Mouse (Mus musculus) neural tube, embryonic 11.5 days (tissue): ENCODE data around the gene Krtap10-10. TPM values are rescaled to one million over a fixed set of nuclear protein-coding genes. Genes with fewer than 3 reads are reported as not detected.

Source experiments
- ATAC-seq: fragments of 200-750 bp; cut with Nextera tagmentation; 2 replicates; pipeline ENCODE4 v1.8.0; 2017; ENCODE audit warnings: moderate number of reproducible peaks, mild to moderate bottlenecking, moderate TSS enrichment, moderate library complexity; ENCODE audit not compliant: insufficient read depth, low FRiP score, low TSS enrichment
- DNase-seq: peaks from one replicate; pipeline ENCODE4 v3.0.0-alpha.2; 2015; ENCODE audit warnings: low spot score
- H3K27ac ChIP-seq: fragments of 300-500 bp; sonication (generic); 2 replicates; pipeline ENCODE4 v1.5.1; 2014; ENCODE audit warnings: low read depth, mild to moderate bottlenecking, low read length
- H3K27me3 ChIP-seq: fragments of 300-500 bp; sonication (generic); 2 replicates; pipeline ENCODE4 v1.6.1; 2014; ENCODE audit warnings: mild to moderate bottlenecking, low read length, mixed read lengths; ENCODE audit not compliant: control insufficient read depth, insufficient read depth
- H3K36me3 ChIP-seq: fragments of 300-500 bp; sonication (generic); 2 replicates; pipeline ENCODE4 v1.6.1; 2014; ENCODE audit warnings: mild to moderate bottlenecking, low read length, moderate library complexity, mixed read lengths; ENCODE audit not compliant: control insufficient read depth, insufficient read depth
- H3K4me1 ChIP-seq: fragments of 300-500 bp; sonication (generic); 2 replicates; pipeline ENCODE4 v1.6.1; 2014; ENCODE audit warnings: low read length, mixed read lengths; ENCODE audit not compliant: control insufficient read depth, insufficient read depth
- H3K4me2 ChIP-seq: fragments of 300-500 bp; sonication (generic); 2 replicates; pipeline ENCODE4 v1.6.1; 2014; ENCODE audit warnings: low read depth, mild to moderate bottlenecking, moderate library complexity
- H3K4me3 ChIP-seq: fragments of 300-500 bp; sonication (generic); 2 replicates; pipeline ENCODE4 v1.5.1; 2014; ENCODE audit warnings: low read depth, low read length
- H3K9ac ChIP-seq: fragments of 300-500 bp; sonication (generic); 2 replicates; pipeline ENCODE4 v1.6.1; 2014; ENCODE audit warnings: mild to moderate bottlenecking, low read length
- H3K9me3 ChIP-seq: fragments of 300-500 bp; sonication (generic); 2 replicates; pipeline ENCODE4 v1.6.1; 2016; ENCODE audit warnings: low read length; ENCODE audit not compliant: control insufficient read depth
- WGBS: fragments of 180-500 bp; shearing (Covaris S2); extraction: QIAGEN DNeasy Blood & Tissue Kit; methylation state at CpG from one replicate; pipeline ENCODE4 v1.1.7; 2014; 5-methylcytosine and 5-hydroxymethylcytosine counted together
- polyA plus RNA-seq: library from polyadenylated mRNA; unstranded; fragments of >200 nt; fragmentation: Nextera tagmentation; extraction: Ambion mirVana; gene quantifications from 2 replicates; pipeline ENCODE4 v1.2.1, GENCODE M21; 2014

Gene Krtap10-10
- polyA plus RNA-seq, 1 experiment from 2014 or later, result not detected

- 77% methylated on average over 2 of the region's 2 CpGs for WGBS
- H3K4me2 ChIP-seq, result no peak overlapping the region
- H3K9me3 ChIP-seq, result no peaks in the 10 kb centered on the region
- DNase-seq, result no peak
- no peaks in the 10 kb centered on the region for H3K27me3 ChIP-seq
- no peak overlapping the region for H3K4me3 ChIP-seq
- no peaks in the 10 kb centered on the region for H3K4me1 ChIP-seq
- H3K9ac ChIP-seq, result no peak overlapping the region
- H3K36me3 ChIP-seq, result no peaks in the 10 kb centered on the region
- no peak for ATAC-seq
- H3K27ac ChIP-seq, result no peak overlapping the region
Observed at GRCm38 (mm10) chr10:77847538-77847937, 11.8 kb downstream of the Krtap10-10 start.

DNA sequence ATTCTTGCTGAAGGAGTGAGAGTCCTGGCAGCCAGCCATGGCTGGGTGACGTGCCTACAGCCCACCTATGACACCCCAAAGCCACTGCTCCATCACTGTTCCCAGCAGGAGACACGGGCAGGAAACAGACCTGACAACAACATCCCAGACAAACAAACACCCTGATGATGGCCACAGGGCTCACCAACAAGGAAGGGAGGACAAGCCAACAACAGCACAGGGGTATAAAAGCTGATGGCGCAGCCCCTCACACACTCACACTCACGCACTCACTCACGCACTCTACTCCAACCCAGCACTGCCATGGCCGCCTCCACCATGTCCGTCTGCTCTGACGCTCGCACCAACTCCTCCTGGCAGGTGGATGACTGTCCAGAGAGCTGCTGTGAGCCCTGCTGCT, 16.8 kb downstream of the Krtap10-10 start, which contains the start of gene Gm10318:
TSS of gene Gm10318 (plus strand) at position 301 of the 400 bp plus-strand sequence.
- H3K27ac ChIP-seq, result no peak within 1 kb of the TSS
- H3K4me1 ChIP-seq, result no peaks in the 10 kb centered on the region
- 72% methylated on average over 9 of the region's 9 CpGs for WGBS
- no peak within 1 kb of the TSS for H3K4me3 ChIP-seq
- no peak for ATAC-seq
- no peak within 1 kb of the TSS for H3K4me2 ChIP-seq
- no peaks in the 10 kb centered on the region for H3K27me3 ChIP-seq
- H3K9ac ChIP-seq, result no peak within 1 kb of the TSS
- no peaks in the 10 kb centered on the region for H3K9me3 ChIP-seq
- no peak for DNase-seq
- H3K36me3 ChIP-seq, result no peaks in the 10 kb centered on the region

DNA sequence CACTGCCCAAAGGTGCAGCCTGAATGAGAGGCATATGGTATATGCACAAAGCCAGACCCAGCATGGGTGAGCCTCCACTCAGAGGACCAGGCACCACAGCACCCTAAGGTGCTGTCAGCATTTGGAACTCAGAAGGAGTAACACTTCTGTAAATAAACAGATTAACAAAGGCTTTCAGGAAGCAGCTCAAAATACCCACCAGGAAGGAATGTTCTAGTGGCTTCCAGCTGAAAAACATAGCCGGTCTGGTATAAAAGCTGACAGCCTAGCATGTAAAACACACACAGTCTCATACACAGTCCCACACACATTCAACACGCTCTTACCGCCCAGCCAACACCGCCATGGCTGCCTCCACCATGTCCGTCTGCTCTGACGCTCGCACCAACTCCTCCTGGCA, 25.9 kb downstream of the Krtap10-10 start, which contains the start of gene Gm3285:
TSS of gene Gm3285 (plus strand) at position 301 of the 400 bp plus-strand sequence.
- 62% methylated on average over 7 of the region's 7 CpGs for WGBS
- Histone ChIP-seq H3K27me3 (no peaks in the 10 kb centered on the region), H3K9me3 (no peaks in the 10 kb centered on the region), H3K4me1 (no peaks in the 10 kb centered on the region), H3K36me3 (no peaks in the 10 kb centered on the region), H3K4me2 (no peak within 1 kb of the TSS), H3K4me3 (no peak within 1 kb of the TSS), H3K9ac (no peak within 1 kb of the TSS), H3K27ac (no peak within 1 kb of the TSS)
- ATAC-seq, result no peak
- no peak for DNase-seq

DNA sequence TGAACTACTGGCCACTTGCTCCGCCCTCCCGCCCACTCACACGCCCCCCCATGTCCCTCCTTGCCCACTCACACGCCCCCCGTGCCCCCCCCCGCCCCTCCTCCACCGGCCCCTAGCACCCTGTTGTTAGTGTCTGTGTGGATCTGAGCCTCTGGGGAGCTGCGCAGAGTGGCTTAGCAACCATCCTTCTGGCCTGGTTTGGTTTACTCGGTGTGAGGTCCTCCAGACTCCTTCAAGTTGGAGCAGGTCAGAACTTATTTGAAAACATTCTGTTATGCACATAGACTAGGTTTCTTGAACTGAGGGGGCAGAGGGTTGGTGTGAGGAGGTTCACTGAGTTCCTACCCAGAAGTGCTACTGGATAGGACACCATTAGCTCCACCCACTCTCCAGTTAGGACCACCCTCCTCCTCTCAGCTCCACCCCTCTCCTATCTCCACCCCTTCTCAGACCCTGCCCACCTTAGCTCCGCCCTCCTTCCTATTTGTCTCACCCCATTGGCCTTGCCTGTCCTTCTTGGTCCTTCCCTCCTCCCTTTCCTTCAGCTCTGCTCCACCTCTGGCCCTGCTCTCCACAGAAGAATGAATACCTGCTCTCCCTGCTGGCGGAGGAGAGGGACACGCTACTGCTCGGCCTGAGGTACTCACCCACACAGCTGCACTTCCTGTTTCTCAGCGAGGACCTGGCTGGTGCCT, 28.5 kb downstream of the Krtap10-10 start:
- ATAC-seq (peak; percentile 75), DNase-seq (peak; percentile 49)
- no peaks in the 10 kb centered on the region for H3K36me3 ChIP-seq
- H3K27ac ChIP-seq, result no peak overlapping the region
- WGBS, result 31% methylated on average over 14 of the region's 14 CpGs
- peak overlapping the region; percentile 19; the same call in 1 of the 2 replicates for H3K4me3 ChIP-seq
- H3K9ac ChIP-seq, result peak overlapping the region; percentile 42; the same call in 1 of the 2 replicates
- no peaks in the 10 kb centered on the region for H3K27me3 ChIP-seq
- H3K4me1 ChIP-seq, result no peaks in the 10 kb centered on the region
- peak overlapping the region; percentile 36 for H3K4me2 ChIP-seq
- H3K9me3 ChIP-seq, result no peaks in the 10 kb centered on the region

DNA sequence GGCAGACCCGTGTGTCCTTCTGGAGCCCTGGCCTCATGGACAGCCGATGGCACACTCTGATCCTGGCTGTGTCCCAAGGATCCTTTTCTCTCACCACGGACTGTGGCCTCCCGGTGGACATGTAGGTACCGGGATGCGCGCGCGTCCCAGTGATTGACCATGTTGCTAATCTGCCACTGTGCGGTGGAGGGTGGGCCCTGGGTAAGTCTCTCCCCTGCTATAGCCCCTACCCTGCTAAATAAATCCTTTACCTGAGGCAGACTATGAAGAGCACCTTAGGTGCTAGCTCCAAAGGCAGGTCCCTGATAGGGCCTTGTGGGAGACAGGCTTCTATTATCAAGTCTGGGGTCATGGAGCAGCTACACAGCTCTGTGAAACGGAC, 29.0 kb downstream of the Krtap10-10 start:
- Histone ChIP-seq H3K4me2 (peak overlapping the region; percentile 36), H3K27me3 (no peaks in the 10 kb centered on the region), H3K9me3 (no peaks in the 10 kb centered on the region), H3K4me3 (peak overlapping the region; percentile 19; the same call in 1 of the 2 replicates), H3K27ac (no peak overlapping the region), H3K9ac (peak overlapping the region; percentile 42; the same call in 1 of the 2 replicates), H3K4me1 (no peaks in the 10 kb centered on the region), H3K36me3 (no peaks in the 10 kb centered on the region)
- ATAC-seq (no peak; the same call in 1 of the 2 replicates), DNase-seq (no peak)
- WGBS, result 44% methylated on average over 11 of the region's 11 CpGs

- no peak for DNase-seq
- Histone ChIP-seq H3K9me3 (no peaks in the 10 kb centered on the region), H3K27ac (no peak overlapping the region), H3K4me2 (no peak overlapping the region), H3K9ac (no peak overlapping the region), H3K27me3 (no peaks in the 10 kb centered on the region), H3K36me3 (no peaks in the 10 kb centered on the region), H3K4me3 (no peak overlapping the region), H3K4me1 (no peaks in the 10 kb centered on the region)
- ATAC-seq, result no peak
- 42% methylated on average over 1 of the region's 1 CpGs for WGBS
Observed at GRCm38 (mm10) chr10:77867546-77867945, 31.8 kb downstream of the Krtap10-10 start.

DNA sequence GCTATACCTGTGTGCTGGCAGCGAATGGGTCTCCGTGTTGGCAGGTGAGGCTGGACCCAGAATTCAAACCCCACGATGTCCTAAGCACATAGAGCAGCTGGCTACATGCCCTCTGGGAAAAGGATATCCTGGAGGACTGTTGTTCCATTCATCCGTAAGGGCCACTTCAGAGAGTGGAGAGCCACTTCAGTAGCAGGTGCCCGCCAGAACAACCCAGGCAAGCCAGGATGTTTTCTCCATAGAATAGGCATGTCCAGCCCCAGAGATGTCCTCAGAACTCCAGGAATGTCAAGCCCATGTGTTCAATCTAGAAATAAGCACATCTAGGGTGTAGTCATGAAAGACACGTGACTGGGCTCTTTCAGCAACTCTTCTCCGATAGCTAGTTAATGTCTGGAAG, 33.9 kb downstream of the Krtap10-10 start:
- no peak overlapping the region for H3K4me2 ChIP-seq
- no peak overlapping the region for H3K27ac ChIP-seq
- WGBS, result 88% methylated on average over 7 of the region's 7 CpGs
- H3K27me3 ChIP-seq, result no peaks in the 10 kb centered on the region
- no peaks in the 10 kb centered on the region for H3K9me3 ChIP-seq
- no peak for DNase-seq
- H3K36me3 ChIP-seq, result no peaks in the 10 kb centered on the region
- no peak overlapping the region for H3K4me3 ChIP-seq
- no peak for ATAC-seq
- no peaks in the 10 kb centered on the region for H3K4me1 ChIP-seq
- H3K9ac ChIP-seq, result no peak overlapping the region

DNA sequence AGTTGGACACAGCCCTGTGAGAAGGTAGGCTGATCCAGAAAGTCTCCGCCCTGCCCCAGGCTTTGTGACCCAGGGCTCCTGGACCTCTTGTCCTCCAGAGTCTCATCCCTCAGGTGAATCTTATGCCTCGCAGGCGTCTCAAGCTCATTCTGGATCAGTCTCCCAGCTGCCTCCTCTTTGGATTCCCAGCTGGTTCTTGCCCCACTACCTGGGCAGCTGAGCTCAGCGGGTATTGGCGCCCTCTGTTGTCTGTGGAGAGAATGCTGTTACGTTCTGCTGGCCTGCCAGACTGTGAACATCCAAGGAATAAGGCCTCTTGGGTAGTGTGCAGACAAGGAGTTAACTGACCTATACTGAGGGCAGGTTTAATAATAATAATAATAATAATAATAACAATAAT, 43.2 kb downstream of the Krtap10-10 start:
- 54% methylated on average over 6 of the region's 6 CpGs for WGBS
- H3K36me3 ChIP-seq, result no peaks in the 10 kb centered on the region
- H3K4me2 ChIP-seq, result no peak overlapping the region
- no peak for ATAC-seq
- DNase-seq, result no peak
- H3K27me3 ChIP-seq, result no peaks in the 10 kb centered on the region
- no peak overlapping the region for H3K27ac ChIP-seq
- no peak overlapping the region for H3K4me3 ChIP-seq
- no peaks in the 10 kb centered on the region for H3K4me1 ChIP-seq
- H3K9ac ChIP-seq, result no peak overlapping the region
- no peaks in the 10 kb centered on the region for H3K9me3 ChIP-seq

GRCm38 (mm10) chr10:77880305-77880704, 44.6 kb downstream of the Krtap10-10 start:
- Histone ChIP-seq H3K4me2 (no peak overlapping the region), H3K4me1 (no peaks in the 10 kb centered on the region), H3K9ac (no peak overlapping the region), H3K27me3 (no peaks in the 10 kb centered on the region), H3K36me3 (no peaks in the 10 kb centered on the region), H3K27ac (no peak overlapping the region), H3K9me3 (no peaks in the 10 kb centered on the region), H3K4me3 (no peak overlapping the region)
- no peak for DNase-seq
- no peak for ATAC-seq
- 68% methylated on average over 3 of the region's 3 CpGs for WGBS
